Mouse (Mus musculus) common myeloid progenitor, adult 5-6 weeks (primary cell): Measurements from ENCODE around the gene Bcl2l1. TPM values are rescaled to one million over a fixed set of nuclear protein-coding genes. Genes with fewer than 3 reads are reported as not detected.
A peak's percentile ranks its signal among the peaks of the same experiment; 100 is the strongest.

Experiments
- ATAC-seq: replicated peaks from 2 replicates; pipeline ENCODE4 v1.8.0; 2016; ENCODE audit warnings: low read depth, mild to moderate bottlenecking, moderate TSS enrichment, inconsistent platforms; ENCODE audit not compliant: poor library complexity, severe bottlenecking
- total RNA-seq: library from RNA; stranded (forward); fragments of 200-1000, 187-1606 nt; gene quantifications from 2 replicates; pipeline ENCODE4 v1.2.3, GENCODE M21; 2017

Gene Bcl2l1
- total RNA-seq, 1 experiment from 2014 or later = 8.4 TPM

- ATAC-seq = no peak
Measured at GRCm38 (mm10) chr2:152825168-152825697, 6.3 kb downstream of the Bcl2l1 start.

- ATAC-seq = no peak
Measured at GRCm38 (mm10) chr2:152824438-152825167, 6.9 kb downstream of the Bcl2l1 start.

- no peak for ATAC-seq
Measured at GRCm38 (mm10) chr2:152823770-152824169, 7.8 kb downstream of the Bcl2l1 start.

- ATAC-seq = no peak
Measured at GRCm38 (mm10) chr2:152821566-152821965, 10.0 kb downstream of the Bcl2l1 start.

GRCm38 (mm10) chr2:152821023-152821422 is 10.5 kb downstream of the Bcl2l1 start:
- ATAC-seq = no peak

GRCm38 (mm10) chr2:152820369-152820768 is 11.2 kb downstream of the Bcl2l1 start:
- no peak for ATAC-seq

- ATAC-seq = no peak
Measured at GRCm38 (mm10) chr2:152819926-152820325, 11.6 kb downstream of the Bcl2l1 start.

- ATAC-seq = no peak
Measured at GRCm38 (mm10) chr2:152819097-152819624, 12.4 kb downstream of the Bcl2l1 start.

- ATAC-seq = no peak
Measured at GRCm38 (mm10) chr2:152818679-152819078, 12.8 kb downstream of the Bcl2l1 start.

GRCm38 (mm10) chr2:152817596-152818291 is 13.8 kb downstream of the Bcl2l1 start:
- ATAC-seq = peak; percentile 79

- ATAC-seq = no peak
Measured at GRCm38 (mm10) chr2:152816657-152817348, 14.7 kb downstream of the Bcl2l1 start.

- no peak for ATAC-seq
Measured at GRCm38 (mm10) chr2:152815879-152816656, 15.5 kb downstream of the Bcl2l1 start.

- peak; percentile 56 for ATAC-seq
Measured at GRCm38 (mm10) chr2:152814213-152814874, 17.2 kb downstream of the Bcl2l1 start.

- no peak for ATAC-seq
Measured at GRCm38 (mm10) chr2:152813232-152813631, 18.3 kb downstream of the Bcl2l1 start.

- ATAC-seq = 0 out of 2 replicates have a peak, but pooled peaks have one; percentile 26
Measured at GRCm38 (mm10) chr2:152811336-152812165, 20.0 kb downstream of the Bcl2l1 start.

- no peak for ATAC-seq
Measured at GRCm38 (mm10) chr2:152810158-152810941, 21.2 kb downstream of the Bcl2l1 start.

- ATAC-seq = no peak
Measured at GRCm38 (mm10) chr2:152808178-152808577, 23.4 kb downstream of the Bcl2l1 start.
